Mouse (Mus musculus) heart, postnatal 4 days (tissue): ENCODE data around the gene Unc79. TPM values are rescaled to one million over a fixed set of nuclear protein-coding genes. Genes with fewer than 3 reads are reported as not detected.
A peak's percentile ranks its signal among the peaks of the same experiment; 100 is the strongest.

Experiments used
- DNase-seq: peaks from one replicate; pipeline ENCODE4 v3.0.0; 2021
- total RNA-seq, 2 experiments: library from RNA; stranded (reverse); gene quantifications; 2 replicates each; pipeline ENCODE4 v1.2.3; 2021

The Unc79 gene
- total RNA-seq = under 1 TPM; 0.17 to 0.29 TPM

GRCm38 (mm10) chr12:102948778-102949394 is at the start of gene Unc79:
TSS of gene Unc79 (plus strand) at chr12:102948859.
- DNase-seq = peak; percentile 44

GRCm38 (mm10) chr12:102899091-102899490 is 49.6 kb upstream of the Unc79 start, which contains the start of gene Cox8c:
TSS of gene Cox8c (plus strand) at chr12:102899316.
- no peak for DNase-seq

GRCm38 (mm10) chr12:102908191-102908590 is 40.5 kb upstream of the Unc79 start:
- no peak for DNase-seq

GRCm38 (mm10) chr12:102916073-102916472 is 32.6 kb upstream of the Unc79 start:
- no peak for DNase-seq

- DNase-seq = no peak
Measured at GRCm38 (mm10) chr12:102929764-102930163, 18.9 kb upstream of the Unc79 start.

- no peak for DNase-seq
Measured at GRCm38 (mm10) chr12:102930335-102930734, 18.3 kb upstream of the Unc79 start.

GRCm38 (mm10) chr12:102930789-102931188 is 17.9 kb upstream of the Unc79 start:
- DNase-seq = no peak

- no peak for DNase-seq
Measured at GRCm38 (mm10) chr12:102935892-102936291, 12.8 kb upstream of the Unc79 start.

- no peak for DNase-seq
Measured at GRCm38 (mm10) chr12:102945571-102945970, 3.1 kb upstream of the Unc79 start.

GRCm38 (mm10) chr12:102947826-102948225 is 833 bp upstream of the Unc79 start:
- no peak for DNase-seq

GRCm38 (mm10) chr12:102949395-102950208 is 943 bp downstream of the Unc79 start:
- DNase-seq = peak; percentile 76

- DNase-seq = no peak
Measured at GRCm38 (mm10) chr12:102960051-102960775, 11.6 kb downstream of the Unc79 start.

GRCm38 (mm10) chr12:102961066-102961465 is 12.4 kb downstream of the Unc79 start:
- DNase-seq = no peak

GRCm38 (mm10) chr12:102964486-102964885 is 15.8 kb downstream of the Unc79 start:
- no peak for DNase-seq

GRCm38 (mm10) chr12:102980584-102980983 is 31.9 kb downstream of the Unc79 start:
- DNase-seq = no peak

GRCm38 (mm10) chr12:102981543-102981942 is 32.9 kb downstream of the Unc79 start:
- no peak for DNase-seq

- no peak for DNase-seq
Measured at GRCm38 (mm10) chr12:102985401-102985800, 36.7 kb downstream of the Unc79 start.

- no peak for DNase-seq
Measured at GRCm38 (mm10) chr12:102987736-102988135, 39.1 kb downstream of the Unc79 start.

GRCm38 (mm10) chr12:103008491-103008890 is 59.8 kb downstream of the Unc79 start:
- DNase-seq = no peak

- DNase-seq = no peak
Measured at GRCm38 (mm10) chr12:103018161-103018560, 69.5 kb downstream of the Unc79 start.

- DNase-seq = no peak
Measured at GRCm38 (mm10) chr12:103036692-103037091, 88.0 kb downstream of the Unc79 start.

GRCm38 (mm10) chr12:103039332-103039731 is 90.7 kb downstream of the Unc79 start:
- no peak for DNase-seq

- no peak for DNase-seq
Measured at GRCm38 (mm10) chr12:103040136-103040535, 91.5 kb downstream of the Unc79 start.
